Mouse (Mus musculus) ES-Bruce4 (cell line): ENCODE measurements around the gene Ubp1.

Experiments used
- CTCF ChIP-seq: IDR thresholded peaks from one replicate; pipeline ENCODE4 v1.8.1; 2011; ENCODE audit warnings: low read depth, low read length
- POLR2A ChIP-seq: IDR thresholded peaks from one replicate; pipeline ENCODE4 v1.8.1; 2011; ENCODE audit warnings: low read length; ENCODE audit not compliant: insufficient read depth

- TF ChIP-seq POLR2A, result no peak
- TF ChIP-seq CTCF, result no peak
Observed at GRCm38 (mm10) chr9:113928591-113928990, 2.1 kb upstream of the Ubp1 start.
